Mouse (Mus musculus): Measurements from ENCODE around the gene Tmem110. TPM values are rescaled to one million over a fixed set of nuclear protein-coding genes. Genes with fewer than 3 reads are reported as not detected.

Gene Tmem110
- total and polyA plus RNA-seq, 3 experiments, result 11.6 to 21.0 TPM; not detected in 1

- DNase-seq (ENCODE audit: low read depth, low spot score), result no peak
- no peak overlapping the region for H3K4me3 ChIP-seq (ENCODE audit: control insufficient read depth in 1 of 2, insufficient read depth in 1 of 2, low read depth in 2 of 2, low read length in 2 of 2)
- no peak for TF ChIP-seq NELFE (IDR thresholded peaks at IDR 0.05; ENCODE audit: low read depth, low read length)
- no peak for TF ChIP-seq USF1 (IDR thresholded peaks at IDR 0.05; ENCODE audit: low read depth, low read length)
- no peak for TF ChIP-seq JUND (IDR thresholded peaks at IDR 0.05; ENCODE audit: low read depth, low read length)
- no peak for TF ChIP-seq ETS1 (IDR thresholded peaks at IDR 0.05; ENCODE audit: low read depth, low read length)
- TF ChIP-seq TAL1 (IDR thresholded peaks at IDR 0.05; ENCODE audit: low read length), result no peak
- TF ChIP-seq NRF1 (IDR thresholded peaks at IDR 0.05; ENCODE audit: insufficient read depth, low read depth, low read length, poor library complexity, severe bottlenecking), result no peak
- TF ChIP-seq TCF12 (IDR thresholded peaks at IDR 0.05; ENCODE audit: low read depth, low read length), result no peak
- TF ChIP-seq ELF1 (IDR thresholded peaks at IDR 0.05; ENCODE audit: low read depth, low read length), result no peak
- TF ChIP-seq KAT2A (conservative IDR thresholded peaks at IDR 0.05; ENCODE audit: low read depth, low read length), result no peak
- no peak for TF ChIP-seq RCOR1 (IDR thresholded peaks at IDR 0.05; ENCODE audit: low read depth, low read length)
- no peak for TF ChIP-seq ZC3H11A (IDR thresholded peaks at IDR 0.05; ENCODE audit: low read depth, low read length)
- TF ChIP-seq GATA1 (IDR thresholded peaks at IDR 0.05; ENCODE audit: low read depth, low read length), result no peak
- H3K27me3 ChIP-seq (ENCODE audit: control insufficient read depth in 1 of 2, insufficient read depth in 2 of 2, low read length in 2 of 2), result no peaks in the 10 kb centered on the region
- no peaks in the 10 kb centered on the region for H3K79me2 ChIP-seq (ENCODE audit: control insufficient read depth, insufficient read depth, low read length, poor library complexity)
- no peaks in the 10 kb centered on the region for H3K9me3 ChIP-seq (replicated peaks; ENCODE audit: insufficient read depth, low read length)
- H3K4me1 ChIP-seq (ENCODE audit: control insufficient read depth in 1 of 2, insufficient read depth in 2 of 2, low read length in 2 of 2), result peaks cover 3 to 21% of the 10 kb centered on the region in 2 experiments
- peaks cover 0 to 9% of the 10 kb centered on the region in 2 experiments; a peak in 2 of 4 replicates for H3K36me3 ChIP-seq (ENCODE audit: control insufficient read depth in 1 of 2, insufficient read depth in 2 of 2, low read length in 2 of 2)
- no peak overlapping the region for H3K27ac ChIP-seq (ENCODE audit: control insufficient read depth, low read depth, low read length)
- H3K9ac ChIP-seq (ENCODE audit: control insufficient read depth, low read depth, low read length, poor library complexity, severe bottlenecking), result no peak overlapping the region
Observed at GRCm38 (mm10) chr14:30904307-30904706, 78.9 kb downstream of the Tmem110 start.

GRCm38 (mm10) chr14:30906001-30906400 lies 80.6 kb downstream of the Tmem110 start:
- peaks cover 3 to 21% of the 10 kb centered on the region in 2 experiments for H3K4me1 ChIP-seq (ENCODE audit: control insufficient read depth in 1 of 2, insufficient read depth in 2 of 2, low read length in 2 of 2)
- H3K79me2 ChIP-seq (ENCODE audit: control insufficient read depth, insufficient read depth, low read length, poor library complexity), result no peaks in the 10 kb centered on the region
- no peak for TF ChIP-seq TBP (IDR thresholded peaks at IDR 0.05; ENCODE audit: low read depth, low read length)
- TF ChIP-seq KAT2A (conservative IDR thresholded peaks at IDR 0.05; ENCODE audit: low read depth, low read length), result no peak
- H3K9ac ChIP-seq (ENCODE audit: control insufficient read depth, low read depth, low read length, poor library complexity, severe bottlenecking), result no peak overlapping the region
- no peak for DNase-seq (ENCODE audit: low read depth, low spot score)
- H3K27ac ChIP-seq (ENCODE audit: control insufficient read depth, low read depth, low read length), result no peak overlapping the region
- no peaks in the 10 kb centered on the region for H3K27me3 ChIP-seq (ENCODE audit: control insufficient read depth in 1 of 2, insufficient read depth in 2 of 2, low read length in 2 of 2)
- no peaks in the 10 kb centered on the region for H3K9me3 ChIP-seq (replicated peaks; ENCODE audit: insufficient read depth, low read length)
- peaks cover 0 to 9% of the 10 kb centered on the region in 2 experiments; a peak in 2 of 4 replicates for H3K36me3 ChIP-seq (ENCODE audit: control insufficient read depth in 1 of 2, insufficient read depth in 2 of 2, low read length in 2 of 2)
- H3K4me3 ChIP-seq (ENCODE audit: control insufficient read depth in 1 of 2, insufficient read depth in 1 of 2, low read depth in 2 of 2, low read length in 2 of 2), result no peak overlapping the region

GRCm38 (mm10) chr14:30907814-30908265 lies 82.5 kb downstream of the Tmem110 start:
- peak; percentile 89 for DNase-seq (ENCODE audit: low read depth, low spot score)
- Histone ChIP-seq H3K4me3 (ENCODE audit: control insufficient read depth in 1 of 2, insufficient read depth in 1 of 2, low read depth in 2 of 2, low read length in 2 of 2) (no peak overlapping the region; a peak in 1 of 4 replicates), H3K9me3 (replicated peaks; ENCODE audit: insufficient read depth, low read length) (no peaks in the 10 kb centered on the region), H3K4me1 (ENCODE audit: control insufficient read depth in 1 of 2, insufficient read depth in 2 of 2, low read length in 2 of 2) (peaks cover 3 to 21% of the 10 kb centered on the region in 2 experiments), H3K36me3 (ENCODE audit: control insufficient read depth in 1 of 2, insufficient read depth in 2 of 2, low read length in 2 of 2) (peaks cover 0 to 9% of the 10 kb centered on the region in 2 experiments; a peak in 2 of 4 replicates), H3K27ac (ENCODE audit: control insufficient read depth, low read depth, low read length) (peak overlapping the region; percentile 34), H3K9ac (ENCODE audit: control insufficient read depth, low read depth, low read length, poor library complexity, severe bottlenecking) (peak overlapping the region; percentile 37; the same call in 1 of the 2 replicates), H3K27me3 (ENCODE audit: control insufficient read depth in 1 of 2, insufficient read depth in 2 of 2, low read length in 2 of 2) (no peaks in the 10 kb centered on the region), H3K79me2 (ENCODE audit: control insufficient read depth, insufficient read depth, low read length, poor library complexity) (no peaks in the 10 kb centered on the region)
- TF ChIP-seq POLR2A (IDR thresholded peaks at IDR 0.05; ENCODE audit: control insufficient read depth in 1 of 2, insufficient read depth in 1 of 2, low read depth in 1 of 2, low read length in 2 of 2, poor library complexity in 1 of 2) (peak in 1 of 2 experiments; percentile 79; a peak in 2 of 4 replicates), SMC3 (IDR thresholded peaks at IDR 0.05; ENCODE audit: low read depth, low read length) (no peak), KAT2A (conservative IDR thresholded peaks at IDR 0.05; ENCODE audit: low read depth, low read length) (no peak), MAX (IDR thresholded peaks at IDR 0.05; ENCODE audit: low read length) (peak; percentile 36; the same call in 1 of the 2 replicates), MYC (IDR thresholded peaks at IDR 0.05; ENCODE audit: low read depth, low read length) (peak; percentile 69; the same call in 1 of the 2 replicates), MAFK (IDR thresholded peaks at IDR 0.05; ENCODE audit: borderline replicate concordance, low read depth, low read length) (no peak), ELF1 (IDR thresholded peaks at IDR 0.05; ENCODE audit: low read depth, low read length) (peak; percentile 61; the same call in 1 of the 2 replicates), MXI1 (IDR thresholded peaks at IDR 0.05; ENCODE audit: low read depth, low read length) (no peak), RAD21 (IDR thresholded peaks at IDR 0.05; ENCODE audit: low read depth, low read length) (no peak), BHLHE40 (IDR thresholded peaks at IDR 0.05; ENCODE audit: borderline replicate concordance, low read depth, low read length) (no peak), NELFE (IDR thresholded peaks at IDR 0.05; ENCODE audit: low read depth, low read length) (peak; percentile 68; the same call in 1 of the 2 replicates), GATA1 (IDR thresholded peaks at IDR 0.05; ENCODE audit: low read depth, low read length) (no peak), USF1 (IDR thresholded peaks at IDR 0.05; ENCODE audit: low read depth, low read length) (no peak), ZNF384 (IDR thresholded peaks at IDR 0.05; ENCODE audit: low read depth, low read length) (no peak), TBP (IDR thresholded peaks at IDR 0.05; ENCODE audit: low read depth, low read length) (peak; percentile 80), UBTF (IDR thresholded peaks at IDR 0.05; ENCODE audit: borderline replicate concordance, insufficient read depth, low read depth, low read length) (no peak), TAL1 (IDR thresholded peaks at IDR 0.05; ENCODE audit: low read length) (no peak), HCFC1 (IDR thresholded peaks at IDR 0.05; ENCODE audit: low read depth, low read length) (0 out of 2 replicates have a peak, but pooled peaks have one; percentile 19)
